ENCODE assay signal across 8 mouse cellular contexts in genomic region chr10:120233655-120234367, GRCm38 (mm10). TPM values are rescaled to one million over a fixed set of nuclear protein-coding genes. Genes with fewer than 3 reads are reported as not detected.
DNase-seq lines count a peak whose midpoint lies in the region; ATAC-seq lines count a peak whose summit lies in the region.

No protein-coding gene starts in this region.

- no peak overlapping the region for H3K9ac ChIP-seq in forebrain, embryonic 14.5 days (ENCODE audit: low read length)
- no peak overlapping the region for H3K9ac ChIP-seq in hindbrain, embryonic 14.5 days

- WGBS in forebrain, embryonic 14.5 days, result 37% methylated on average over 18 of the region's 18 CpGs
- WGBS in hindbrain, embryonic 14.5 days, result 35% methylated on average over 18 of the region's 18 CpGs

- no peak overlapping the region for H3K4me3 ChIP-seq in forebrain, embryonic 14.5 days (ENCODE audit: low read depth, low read length)
- H3K4me3 ChIP-seq in hindbrain, embryonic 14.5 days (replicated peaks; ENCODE audit: low read length), result no peak overlapping the region

- peaks cover 24% of the 10 kb centered on the region for H3K36me3 ChIP-seq in forebrain, embryonic 14.5 days (ENCODE audit: control insufficient read depth, insufficient read depth, low read length)
- H3K36me3 ChIP-seq in hindbrain, embryonic 14.5 days (replicated peaks; ENCODE audit: control insufficient read depth, insufficient read depth), result peaks cover 34% of the 10 kb centered on the region
- peaks cover 10% of the 10 kb centered on the region for H3K36me3 ChIP-seq in splenic B cell, adult 2 months (ENCODE audit: control insufficient read depth, insufficient read depth, low read length, poor library complexity, severe bottlenecking)

- peak; percentile 50; the same call in 1 of the 2 replicates for ATAC-seq in forebrain, embryonic 14.5 days
- peak; percentile 37; the same call in 1 of the 2 replicates for ATAC-seq in hindbrain, embryonic 14.5 days (ENCODE audit: low FRiP score)
- ATAC-seq in megakaryocyte, adult 5-6 weeks (ENCODE audit: poor library complexity, severe bottlenecking), result peak; percentile 67

- no peaks in the 10 kb centered on the region for H3K9me3 ChIP-seq in forebrain, embryonic 14.5 days (replicated peaks; ENCODE audit: control insufficient read depth, low read length)
- no peaks in the 10 kb centered on the region for H3K9me3 ChIP-seq in hindbrain, embryonic 14.5 days (ENCODE audit: control insufficient read depth, low read length)

- DNase-seq in gastrocnemius, adult 18-20 months (ENCODE audit: low spot score), result peak; percentile 60
- no peak for DNase-seq in gastrocnemius, postnatal 25 days
- peak; percentile 72 for DNase-seq in adrenal gland, postnatal 10 days
- DNase-seq in forebrain, embryonic 14.5 days (ENCODE audit: low spot score), result peak; percentile 83
- peak; percentile 81 for DNase-seq in hindbrain, embryonic 14.5 days (ENCODE audit: low spot score)
- DNase-seq in left cerebral cortex, postnatal 14 days (ENCODE audit: low spot score in 2 of 2), result peak; percentile 69 to 80
- peak; percentile 76 for DNase-seq in splenic B cell, adult 2 months (ENCODE audit: low read depth, low spot score)

- intact Hi-C loops in left cerebral cortex, postnatal 14 days (cut with DNase I), result no loop called here

- no peaks in the 10 kb centered on the region for H3K27me3 ChIP-seq in forebrain, embryonic 14.5 days (replicated peaks; ENCODE audit: control insufficient read depth, insufficient read depth, low read length)
- H3K27me3 ChIP-seq in hindbrain, embryonic 14.5 days (ENCODE audit: control insufficient read depth, insufficient read depth, low read length), result no peaks in the 10 kb centered on the region
- no peaks in the 10 kb centered on the region for H3K27me3 ChIP-seq in splenic B cell, adult 2 months (ENCODE audit: control insufficient read depth, insufficient read depth, low read length, poor library complexity, severe bottlenecking)

- no peak overlapping the region for H3K27ac ChIP-seq in forebrain, embryonic 14.5 days (ENCODE audit: low read depth, low read length)
- no peak overlapping the region for H3K27ac ChIP-seq in hindbrain, embryonic 14.5 days

- H3K4me1 ChIP-seq in forebrain, embryonic 14.5 days (ENCODE audit: control insufficient read depth, insufficient read depth, low read length), result no peaks in the 10 kb centered on the region
- H3K4me1 ChIP-seq in hindbrain, embryonic 14.5 days (replicated peaks; ENCODE audit: control insufficient read depth, insufficient read depth, low read length), result no peaks in the 10 kb centered on the region

- no peak overlapping the region for H3K4me2 ChIP-seq in forebrain, embryonic 14.5 days (ENCODE audit: low read length)
- no peak overlapping the region for H3K4me2 ChIP-seq in hindbrain, embryonic 14.5 days (replicated peaks)

RNA-seq across cellular contexts. Expression of gene Llph, which starts 6.9 kb away (rescaled TPM):
- total RNA-seq in gastrocnemius, adult 18-20 months (2021), result 10 to 100 TPM; 15.9 to 17.3 TPM
- 10 to 100 TPM; 11.4 to 12.8 TPM for total RNA-seq in gastrocnemius, postnatal 25 days (2021)
- total RNA-seq in adrenal gland, postnatal 10 days (2021), result 10 to 100 TPM; 20.3 to 24.7 TPM
- polyA plus RNA-seq in forebrain, embryonic 14.5 days (2014; fragmentation: Nextera tagmentation; extraction: Ambion mirVana), result 41.6 and 44.1 TPM in 2 replicates
- polyA plus RNA-seq in hindbrain, embryonic 14.5 days (2014; fragmentation: Nextera tagmentation; extraction: Ambion mirVana), result 35.5 and 38.7 TPM in 2 replicates
- 10 to 100 TPM; 14.2 to 15.8 TPM for total RNA-seq in left cerebral cortex, postnatal 14 days (2021)
- 41.4 and 49.0 TPM in 2 replicates for total RNA-seq in megakaryocyte, adult 5-6 weeks (2015)
- total RNA-seq in megakaryocyte, adult 5-6 weeks (2017), result 48.6 and 49.8 TPM in 2 replicates

RNA-seq across cellular contexts. Expression of gene Irak3, which starts 31.9 kb away (rescaled TPM):
- 1 to 10 TPM; 1.9 to 2.9 TPM for total RNA-seq in gastrocnemius, adult 18-20 months (2021)
- 1 to 10 TPM; 1.6 to 3.1 TPM for total RNA-seq in gastrocnemius, postnatal 25 days (2021)
- 1 to 10 TPM; 3.3 to 3.4 TPM for total RNA-seq in adrenal gland, postnatal 10 days (2021)
- polyA plus RNA-seq in forebrain, embryonic 14.5 days (2014; fragmentation: Nextera tagmentation; extraction: Ambion mirVana), result 0.27 and 0.52 TPM in 2 replicates
- polyA plus RNA-seq in hindbrain, embryonic 14.5 days (2014; fragmentation: Nextera tagmentation; extraction: Ambion mirVana), result 0.37 and 0.51 TPM in 2 replicates
- under 1 TPM; 0.27 to 0.72 TPM for total RNA-seq in left cerebral cortex, postnatal 14 days (2021)
- total RNA-seq in megakaryocyte, adult 5-6 weeks (2015), result 75.8 and 77.8 TPM in 2 replicates
- total RNA-seq in megakaryocyte, adult 5-6 weeks (2017), result 30.4 and 35.9 TPM in 2 replicates

RNA-seq across cellular contexts. Expression of gene Tmbim4, which starts 32.4 kb away (rescaled TPM):
- 10 to 100 TPM; 76.7 to 79.2 TPM for total RNA-seq in gastrocnemius, adult 18-20 months (2021)
- 10 to 100 TPM; 68.5 to 86.3 TPM for total RNA-seq in gastrocnemius, postnatal 25 days (2021)
- 100 to 1,000 TPM; 116 to 117 TPM for total RNA-seq in adrenal gland, postnatal 10 days (2021)
- polyA plus RNA-seq in forebrain, embryonic 14.5 days (2014; fragmentation: Nextera tagmentation; extraction: Ambion mirVana), result 85.4 and 102 TPM in 2 replicates
- polyA plus RNA-seq in hindbrain, embryonic 14.5 days (2014; fragmentation: Nextera tagmentation; extraction: Ambion mirVana), result 111 and 117 TPM in 2 replicates
- 10 to 100 TPM; 60.3 to 63.5 TPM for total RNA-seq in left cerebral cortex, postnatal 14 days (2021)
- total RNA-seq in megakaryocyte, adult 5-6 weeks (2015), result 91.3 and 112 TPM in 2 replicates
- 97.0 and 100 TPM in 2 replicates for total RNA-seq in megakaryocyte, adult 5-6 weeks (2017)

Comparison
In these comparisons a context has a peak if more than half of its experiments do, and no peak if none do; other contexts are left out.
1. RNA of gene Irak3, which starts 31.9 kb away (total RNA-seq): 30.4 to 77.8 TPM in megakaryocyte, adult 5-6 weeks; 3.3 to 3.4 TPM in adrenal gland, postnatal 10 days, 1.6 to 3.1 TPM in gastrocnemius, postnatal 25 days, 1.9 to 2.9 TPM in gastrocnemius, adult 18-20 months and 0.27 to 0.72 TPM in left cerebral cortex, postnatal 14 days; every median in the first group is over 4 times any median in the second.
2. Peak in every context shown above with its lines, with median percentiles within 50 percentile points of each other: ATAC-seq.